Mouse (Mus musculus): Measurements from ENCODE around the gene Efna1. TPM values are rescaled to one million over a fixed set of nuclear protein-coding genes. Genes with fewer than 3 reads are reported as not detected.

Gene Efna1
- total RNA-seq, 2 experiments from 2014 or later = 7.9 to 13.1 TPM

- intact Hi-C loops (cut with DNase I) = no loop called here
- TF ChIP-seq CTCF (IDR thresholded peaks at IDR 0.05) = no peak
- H3K27ac ChIP-seq = peak overlapping the region; percentile 93
- DNase-seq = no peak
- peak overlapping the region; percentile 90 for H3K4me3 ChIP-seq
Observed at GRCm38 (mm10) chr3:89244982-89245687, 35.8 kb downstream of the Efna1 start.

GRCm38 (mm10) chr3:89244158-89244981, 36.6 kb downstream of the Efna1 start:
- peak; percentile 25; the same call in 1 of the 2 replicates for TF ChIP-seq CTCF (IDR thresholded peaks at IDR 0.05)
- H3K4me3 ChIP-seq = peak overlapping the region; percentile 90
- intact Hi-C loops (cut with DNase I) = no loop called here
- H3K27ac ChIP-seq = no peak overlapping the region
- no peak for DNase-seq

GRCm38 (mm10) chr3:89243609-89244008, 37.3 kb downstream of the Efna1 start:
- intact Hi-C loops (cut with DNase I) = no loop called here
- TF ChIP-seq CTCF (IDR thresholded peaks at IDR 0.05) = peak; percentile 40
- H3K4me3 ChIP-seq = no peak overlapping the region

GRCm38 (mm10) chr3:89242331-89242895, 38.5 kb downstream of the Efna1 start:
- peak; percentile 63 for DNase-seq
- Histone ChIP-seq H3K27ac (no peak overlapping the region), H3K4me3 (no peak overlapping the region)
- TF ChIP-seq CTCF (IDR thresholded peaks at IDR 0.05) = peak; percentile 71
- intact Hi-C loops (cut with DNase I) = no loop called here

More at GRCm38 (mm10) chr3:89243609-89244008, 37.3 kb downstream of the Efna1 start:
- DNase-seq = no peak
- no peak overlapping the region for H3K27ac ChIP-seq

GRCm38 (mm10) chr3:89238494-89238893, 42.4 kb downstream of the Efna1 start:
- no peak for DNase-seq
- Histone ChIP-seq H3K4me3 (no peak overlapping the region), H3K27ac (no peak overlapping the region)
- TF ChIP-seq CTCF (IDR thresholded peaks at IDR 0.05) = no peak
- intact Hi-C loops (cut with DNase I) = no loop called here

- DNase-seq = no peak
- intact Hi-C loops (cut with DNase I) = no loop called here
- no peak for TF ChIP-seq CTCF (IDR thresholded peaks at IDR 0.05)
- H3K27ac ChIP-seq = no peak overlapping the region
- H3K4me3 ChIP-seq = no peak overlapping the region
Observed at GRCm38 (mm10) chr3:89237682-89238081, 43.3 kb downstream of the Efna1 start.

GRCm38 (mm10) chr3:89236516-89236915, 44.4 kb downstream of the Efna1 start:
- TF ChIP-seq CTCF (IDR thresholded peaks at IDR 0.05) = no peak
- DNase-seq = no peak
- H3K4me3 ChIP-seq = no peak overlapping the region
- intact Hi-C loops (cut with DNase I) = no loop called here
- H3K27ac ChIP-seq = no peak overlapping the region

- H3K27ac ChIP-seq = no peak overlapping the region
- intact Hi-C loops (cut with DNase I) = no loop called here
- DNase-seq = no peak
- no peak overlapping the region for H3K4me3 ChIP-seq
- TF ChIP-seq CTCF (IDR thresholded peaks at IDR 0.05) = no peak
Observed at GRCm38 (mm10) chr3:89233562-89234110, 47.3 kb downstream of the Efna1 start.

GRCm38 (mm10) chr3:89232614-89233013, 48.3 kb downstream of the Efna1 start:
- DNase-seq = no peak

GRCm38 (mm10) chr3:89231772-89232275, 49.1 kb downstream of the Efna1 start:
- no peak overlapping the region for H3K4me3 ChIP-seq
- DNase-seq = no peak
- TF ChIP-seq CTCF (IDR thresholded peaks at IDR 0.05) = no peak
- no peak overlapping the region for H3K27ac ChIP-seq
- intact Hi-C loops (cut with DNase I) = no loop called here

More at GRCm38 (mm10) chr3:89232614-89233013, 48.3 kb downstream of the Efna1 start:
- intact Hi-C loops (cut with DNase I) = no loop called here
- Histone ChIP-seq H3K4me3 (no peak overlapping the region), H3K27ac (no peak overlapping the region)
- no peak for TF ChIP-seq CTCF (IDR thresholded peaks at IDR 0.05)

GRCm38 (mm10) chr3:89231345-89231744, 49.6 kb downstream of the Efna1 start:
- TF ChIP-seq CTCF (IDR thresholded peaks at IDR 0.05) = no peak
- H3K4me3 ChIP-seq = no peak overlapping the region
- intact Hi-C loops (cut with DNase I) = no loop called here
- DNase-seq = no peak
- no peak overlapping the region for H3K27ac ChIP-seq

GRCm38 (mm10) chr3:89230561-89230960, 50.4 kb downstream of the Efna1 start:
- Histone ChIP-seq H3K4me3 (no peak overlapping the region), H3K27ac (no peak overlapping the region)
- no peak for TF ChIP-seq CTCF (IDR thresholded peaks at IDR 0.05)
- intact Hi-C loops (cut with DNase I) = no loop called here
- no peak for DNase-seq
